11 mouse cellular contexts compared by ENCODE assay signal in genomic region chr4:21407850-21408249, GRCm38 (mm10).
DNase-seq lines count a peak whose midpoint lies in the region; ATAC-seq and TF ChIP-seq lines count a peak whose summit lies in the region.
"Had no signal": no experiment of that assay in that cellular context is flagged by ENCODE, and none has a peak within 500 bp of the region (broad histone marks: within the 10 kb centered on the region; RNA-seq: fewer than 3 reads in every experiment).

No protein-coding gene starts in this region.

- ATAC-seq in forebrain, embryonic 14.5 days: no peak
- no peak for ATAC-seq in forebrain, embryonic 12.5 days (ENCODE audit: low FRiP score)
- no peak for ATAC-seq in liver, embryonic 14.5 days (ENCODE audit: insufficient read depth)
- ATAC-seq in liver, postnatal 0 days: no peak
- no peak for ATAC-seq in liver, embryonic 12.5 days

- no peaks in the 10 kb centered on the region for H3K4me1 ChIP-seq in forebrain, embryonic 14.5 days (ENCODE audit: control insufficient read depth, insufficient read depth, low read length)
- no peaks in the 10 kb centered on the region for H3K4me1 ChIP-seq in forebrain, embryonic 12.5 days
- H3K4me1 ChIP-seq in liver, embryonic 14.5 days (replicated peaks; ENCODE audit: control insufficient read depth in 2 of 2, insufficient read depth in 2 of 2, low read length in 1 of 2): no peaks in the 10 kb centered on the region
- no peaks in the 10 kb centered on the region for H3K4me1 ChIP-seq in liver, postnatal 0 days (ENCODE audit: insufficient read depth)
- no peaks in the 10 kb centered on the region for H3K4me1 ChIP-seq in liver, embryonic 12.5 days
- H3K4me1 ChIP-seq: limb, embryonic 15.5 days; midbrain, embryonic 10.5 days had no signal

- TF ChIP-seq CTCF in liver, embryonic 14.5 days (IDR thresholded peaks at IDR 0.05; ENCODE audit: low read depth): 0 out of 2 replicates have a peak, but pooled peaks have one; percentile 7
- no peak for TF ChIP-seq CTCF in liver, postnatal 0 days (IDR thresholded peaks at IDR 0.05; ENCODE audit: low read depth)

- peak; percentile 58 for DNase-seq in forebrain, embryonic 14.5 days (ENCODE audit: low spot score)
- no peak for DNase-seq in liver, embryonic 14.5 days (ENCODE audit: low read depth in 3 of 3, low spot score in 3 of 3)
- DNase-seq in liver, postnatal 0 days: no peak
- peak; percentile 49 for DNase-seq in brain, adult 2 months (ENCODE audit: low read depth, low spot score)
- DNase-seq in retina, embryonic 14.5 days (ENCODE audit: low spot score): peak; percentile 37
- no peak for DNase-seq in gastrocnemius, postnatal 4 days (ENCODE audit: low spot score in 2 of 2)
- DNase-seq: heart, postnatal 10 days had no signal

- H3K27ac ChIP-seq in forebrain, embryonic 14.5 days (ENCODE audit: low read depth, low read length): no peak overlapping the region
- H3K27ac ChIP-seq in forebrain, embryonic 12.5 days: no peak overlapping the region
- no peak overlapping the region for H3K27ac ChIP-seq in liver, embryonic 14.5 days
- H3K27ac ChIP-seq in liver, postnatal 0 days (ENCODE audit: low read depth): no peak overlapping the region
- H3K27ac ChIP-seq in liver, embryonic 12.5 days: no peak overlapping the region
- H3K27ac ChIP-seq: limb, embryonic 15.5 days; midbrain, embryonic 10.5 days had no signal

- TF ChIP-seq EP300 in liver, embryonic 14.5 days (IDR thresholded peaks at IDR 0.05; ENCODE audit: low read depth): no peak
- TF ChIP-seq EP300 in liver, postnatal 0 days (IDR thresholded peaks at IDR 0.05; ENCODE audit: low read depth): no peak

- no peaks in the 10 kb centered on the region for H3K27me3 ChIP-seq in forebrain, embryonic 14.5 days (replicated peaks; ENCODE audit: control insufficient read depth, insufficient read depth, low read length)
- no peaks in the 10 kb centered on the region for H3K27me3 ChIP-seq in forebrain, embryonic 12.5 days
- no peaks in the 10 kb centered on the region for H3K27me3 ChIP-seq in liver, embryonic 14.5 days (ENCODE audit: control insufficient read depth, insufficient read depth, low read length)
- H3K27me3 ChIP-seq in liver, postnatal 0 days (ENCODE audit: insufficient read depth, low read length): no peaks in the 10 kb centered on the region
- H3K27me3 ChIP-seq in liver, embryonic 12.5 days (replicated peaks): no peaks in the 10 kb centered on the region
- H3K27me3 ChIP-seq: limb, embryonic 15.5 days had no signal

- no peak overlapping the region for H3K9ac ChIP-seq in forebrain, embryonic 14.5 days (ENCODE audit: low read length)
- no peak overlapping the region for H3K9ac ChIP-seq in forebrain, embryonic 12.5 days
- H3K9ac ChIP-seq in liver, embryonic 14.5 days (replicated peaks): no peak overlapping the region
- no peak overlapping the region for H3K9ac ChIP-seq in liver, postnatal 0 days (replicated peaks)
- no peak overlapping the region for H3K9ac ChIP-seq in liver, embryonic 12.5 days
- H3K9ac ChIP-seq: limb, embryonic 15.5 days had no signal

- no peaks in the 10 kb centered on the region for H3K9me3 ChIP-seq in forebrain, embryonic 14.5 days (replicated peaks; ENCODE audit: control insufficient read depth, low read length)
- H3K9me3 ChIP-seq in forebrain, embryonic 12.5 days: no peaks in the 10 kb centered on the region
- no peaks in the 10 kb centered on the region for H3K9me3 ChIP-seq in liver, embryonic 14.5 days (ENCODE audit: control insufficient read depth, low read length)
- no peaks in the 10 kb centered on the region for H3K9me3 ChIP-seq in liver, postnatal 0 days (ENCODE audit: low read length)
- no peaks in the 10 kb centered on the region for H3K9me3 ChIP-seq in liver, embryonic 12.5 days (replicated peaks)
- H3K9me3 ChIP-seq: limb, embryonic 15.5 days; midbrain, embryonic 10.5 days had no signal

- H3K4me3 ChIP-seq in forebrain, embryonic 14.5 days (ENCODE audit: low read depth, low read length): no peak overlapping the region
- no peak overlapping the region for H3K4me3 ChIP-seq in forebrain, embryonic 12.5 days (replicated peaks)
- H3K4me3 ChIP-seq in liver, embryonic 14.5 days (ENCODE audit: insufficient read depth in 1 of 2, low read depth in 2 of 2, low read length in 2 of 2): no peak overlapping the region
- H3K4me3 ChIP-seq in liver, postnatal 0 days (ENCODE audit: low read depth, low read length): no peak overlapping the region
- no peak overlapping the region for H3K4me3 ChIP-seq in liver, embryonic 12.5 days
- H3K4me3 ChIP-seq: limb, embryonic 15.5 days; midbrain, embryonic 10.5 days had no signal

- no peak overlapping the region for H3K4me2 ChIP-seq in forebrain, embryonic 14.5 days (ENCODE audit: low read length)
- H3K4me2 ChIP-seq in forebrain, embryonic 12.5 days: no peak overlapping the region
- H3K4me2 ChIP-seq in liver, embryonic 14.5 days (ENCODE audit: low read depth): no peak overlapping the region
- H3K4me2 ChIP-seq in liver, postnatal 0 days (ENCODE audit: low read depth, low read length): no peak overlapping the region
- H3K4me2 ChIP-seq in liver, embryonic 12.5 days: no peak overlapping the region
- H3K4me2 ChIP-seq: limb, embryonic 15.5 days had no signal

- H3K36me3 ChIP-seq in forebrain, embryonic 14.5 days (ENCODE audit: control insufficient read depth, insufficient read depth, low read length): no peaks in the 10 kb centered on the region
- no peaks in the 10 kb centered on the region for H3K36me3 ChIP-seq in forebrain, embryonic 12.5 days (replicated peaks)
- no peaks in the 10 kb centered on the region for H3K36me3 ChIP-seq in liver, embryonic 14.5 days (replicated peaks; ENCODE audit: control insufficient read depth, insufficient read depth, low read depth)
- H3K36me3 ChIP-seq in liver, postnatal 0 days (replicated peaks; ENCODE audit: insufficient read depth, low read length): no peaks in the 10 kb centered on the region
- H3K36me3 ChIP-seq in liver, embryonic 12.5 days: no peaks in the 10 kb centered on the region
- H3K36me3 ChIP-seq: limb, embryonic 15.5 days; midbrain, embryonic 10.5 days had no signal

Comparison
In these comparisons a context has a peak if more than half of its experiments do, and no peak if none do; other contexts are left out.
1. DNase-seq: peak in forebrain, embryonic 14.5 days (single experiment), brain, adult 2 months (single experiment) and retina, embryonic 14.5 days (single experiment); none in liver, embryonic 14.5 days (0 of 3), liver, postnatal 0 days (single experiment) and gastrocnemius, postnatal 4 days (0 of 2).